Mouse (Mus musculus) right cerebral cortex, postnatal 36 days (tissue): Measurements from ENCODE around the gene Dnah14.

ENCODE experiments used
- DNase-seq, 2 experiments: peaks; one replicate each; pipeline ENCODE4 v3.0.0; 2022; ENCODE audit warnings: low spot score in 2 of 2, mixed read lengths in 1 of 2

Gene Dnah14

DNA sequence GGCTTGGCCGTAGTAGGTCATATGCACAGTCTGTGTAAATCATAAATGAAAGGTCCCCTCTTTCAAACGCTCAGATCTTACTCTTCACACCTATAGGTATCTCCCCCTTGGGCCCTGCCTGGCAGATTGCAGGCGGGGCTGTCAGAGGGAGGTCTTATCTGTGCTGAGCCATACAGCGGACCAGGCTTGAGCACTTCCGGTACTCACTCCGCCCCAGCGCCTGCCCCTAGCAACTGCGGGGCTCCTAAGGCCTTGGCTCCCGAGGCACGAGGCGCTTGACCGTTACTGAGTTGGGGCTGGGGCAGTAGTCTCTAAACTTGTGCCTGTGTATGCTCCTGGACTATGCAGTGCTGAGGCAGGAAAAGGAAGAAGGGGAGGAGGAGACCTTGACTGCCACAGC lies at the start of gene Dnah14:
TSS of gene Dnah14 (plus strand) at position 238 of the 400 bp plus-strand sequence.
- no peak for DNase-seq

DNA sequence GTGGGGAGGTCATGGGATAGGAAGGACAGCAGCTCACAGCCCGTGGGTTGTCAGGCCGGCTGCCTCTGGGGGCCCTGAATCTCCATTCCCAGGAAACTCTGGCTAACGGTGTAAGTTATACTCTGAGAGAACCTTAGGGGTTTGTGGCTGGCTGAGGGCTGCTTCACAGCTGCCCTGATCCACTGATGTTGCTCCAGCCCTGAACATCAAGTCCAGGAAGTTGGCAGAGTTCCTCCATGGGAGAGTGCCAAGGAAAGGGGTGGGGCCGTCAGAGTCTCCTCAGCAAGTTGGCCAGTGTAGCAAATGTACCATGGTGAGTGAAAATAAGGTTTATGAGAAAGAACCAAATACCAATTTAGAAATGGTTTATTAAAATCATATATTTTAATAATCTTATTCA lies 47.0 kb upstream of the Dnah14 start:
- DNase-seq = no peak

- DNase-seq = peak; percentile 53 to 75
These were observed 41.0 kb upstream of the Dnah14 start for GRCm38 (mm10) chr1:181535165-181535873.

DNA sequence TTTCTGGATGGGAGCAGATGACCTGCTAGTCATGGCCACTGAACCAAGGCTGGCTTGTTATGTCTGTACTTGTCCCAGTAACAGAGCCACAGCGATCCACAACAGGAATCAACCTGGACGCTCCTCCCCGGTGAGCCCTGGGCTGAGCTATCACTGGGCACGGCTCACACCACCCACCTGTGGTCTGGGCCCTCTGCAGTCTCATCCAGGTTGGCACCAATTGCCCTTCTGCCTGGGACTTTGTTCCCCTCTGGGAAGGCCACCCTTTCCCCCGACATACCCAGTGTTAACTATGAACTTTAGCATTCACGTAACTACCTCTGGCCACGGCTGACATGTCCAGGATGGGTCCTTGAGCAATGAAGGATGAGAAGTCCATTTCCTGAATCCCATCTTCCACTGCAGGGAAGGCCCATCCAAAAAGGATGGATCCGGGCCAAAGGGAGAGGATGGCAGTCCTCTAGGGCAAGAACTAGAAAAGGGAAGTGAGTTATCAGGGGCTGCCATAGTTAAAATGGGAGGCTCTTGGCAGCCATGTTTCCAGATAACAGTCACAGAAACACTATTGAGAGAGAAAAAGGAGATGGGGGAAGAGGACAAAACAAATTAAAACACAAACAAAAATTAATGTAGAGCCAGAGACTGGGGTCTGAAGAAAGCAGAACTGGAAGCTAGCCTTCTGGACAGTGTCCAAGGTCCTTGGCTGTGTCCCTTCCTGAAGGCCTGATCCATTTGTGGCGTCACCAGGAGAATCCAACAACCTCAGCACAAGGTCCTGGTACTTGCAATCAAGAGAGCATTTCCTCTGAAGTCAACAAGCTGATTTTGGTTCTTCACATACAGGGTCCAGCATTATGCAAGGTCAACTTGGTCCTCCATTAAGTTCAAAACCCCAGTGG lies 38.5 kb upstream of the Dnah14 start:
- no peak for DNase-seq

- no peak for DNase-seq
These were observed 36.3 kb upstream of the Dnah14 start for GRCm38 (mm10) chr1:181539846-181540769.

GRCm38 (mm10) chr1:181543711-181544383 lies 32.5 kb upstream of the Dnah14 start:
- no peak for DNase-seq

GRCm38 (mm10) chr1:181545044-181545772 lies 31.2 kb upstream of the Dnah14 start:
- DNase-seq = peak; percentile 42 to 59

DNA sequence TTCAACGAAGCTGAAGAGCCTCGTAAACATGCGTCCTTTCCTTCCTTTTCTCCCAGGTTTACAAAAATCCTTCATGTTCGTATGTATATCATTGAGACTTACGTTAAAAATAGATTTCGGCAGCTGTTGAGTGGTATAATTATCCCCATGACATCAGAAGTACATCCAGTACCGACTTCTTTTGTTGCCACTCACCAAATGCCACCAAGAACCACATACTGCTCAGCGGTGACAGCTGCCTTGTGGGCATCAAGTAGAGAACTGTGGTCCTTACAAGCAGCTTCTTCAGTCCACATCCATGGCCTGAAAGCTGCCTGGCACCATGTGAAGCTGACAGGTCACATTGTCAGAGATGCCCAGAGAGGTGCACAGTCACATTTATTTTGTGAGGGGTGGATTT lies 26.4 kb upstream of the Dnah14 start:
- DNase-seq = peak; percentile 26 to 41

DNA sequence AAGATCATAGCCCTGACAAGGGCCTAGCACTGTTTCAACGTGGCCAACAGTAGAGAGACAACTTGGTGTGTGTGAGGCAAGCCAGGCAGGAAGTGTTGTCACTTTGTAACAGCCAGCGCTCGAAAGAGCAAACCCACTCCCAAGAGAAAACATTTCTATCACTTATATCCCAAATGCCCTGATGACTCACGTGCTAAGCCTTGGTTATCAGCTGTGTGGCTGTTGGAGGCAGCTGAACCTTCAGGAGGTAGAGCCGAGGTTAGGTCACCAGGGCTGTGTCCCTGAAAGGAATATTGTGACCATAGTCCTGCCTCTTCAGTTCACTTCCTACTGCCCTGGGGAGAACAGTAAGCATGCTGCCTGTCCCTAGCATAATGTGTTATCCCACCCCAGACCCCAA lies 25.5 kb upstream of the Dnah14 start:
- no peak for DNase-seq

DNA sequence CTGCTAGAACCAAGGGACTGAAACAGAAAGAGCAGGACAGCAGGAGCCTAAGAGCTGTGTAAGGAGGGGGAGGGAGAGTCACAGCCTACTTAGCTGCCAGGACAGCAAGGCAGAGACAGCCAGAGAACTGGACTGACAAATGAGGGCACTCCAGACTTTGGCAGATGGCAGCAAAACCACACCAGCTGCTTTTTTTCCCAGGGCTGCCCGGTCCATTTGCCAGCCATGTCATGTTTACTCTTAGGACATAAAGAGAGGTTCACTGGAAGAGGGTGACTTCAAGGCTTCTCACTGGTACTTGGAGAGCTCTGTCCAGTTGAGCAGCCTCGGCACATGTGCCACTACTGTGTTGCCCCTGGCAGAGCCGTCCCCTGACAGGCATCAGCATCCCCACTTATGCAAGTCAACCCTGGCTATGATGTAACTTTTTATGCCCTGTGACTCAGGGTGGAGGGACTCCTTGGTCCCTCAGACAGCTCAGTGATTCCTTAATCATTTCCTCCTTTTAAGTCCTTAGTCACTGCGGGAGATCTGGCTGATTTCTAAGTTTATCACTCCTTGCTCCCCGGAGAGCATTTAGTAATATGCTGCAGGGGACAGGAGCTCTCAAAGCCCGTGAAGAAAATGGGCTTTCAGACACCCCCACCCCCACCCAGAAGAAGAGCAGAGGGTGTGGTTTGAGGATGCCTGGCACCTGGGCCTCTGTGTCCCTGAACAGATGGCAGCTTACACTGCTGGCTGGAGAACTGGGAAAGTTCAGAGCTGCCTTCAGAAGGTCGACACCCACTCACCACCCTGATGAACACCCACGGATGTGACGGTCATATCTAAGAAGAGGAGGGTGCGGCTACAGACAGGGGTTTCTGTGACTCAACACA lies 23.6 kb upstream of the Dnah14 start:
- peak; percentile 25 to 29 for DNase-seq

GRCm38 (mm10) chr1:181555475-181555874 lies 20.9 kb upstream of the Dnah14 start:
- no peak for DNase-seq

- DNase-seq = no peak
These were observed 16.7 kb upstream of the Dnah14 start for GRCm38 (mm10) chr1:181559655-181560054.

DNA sequence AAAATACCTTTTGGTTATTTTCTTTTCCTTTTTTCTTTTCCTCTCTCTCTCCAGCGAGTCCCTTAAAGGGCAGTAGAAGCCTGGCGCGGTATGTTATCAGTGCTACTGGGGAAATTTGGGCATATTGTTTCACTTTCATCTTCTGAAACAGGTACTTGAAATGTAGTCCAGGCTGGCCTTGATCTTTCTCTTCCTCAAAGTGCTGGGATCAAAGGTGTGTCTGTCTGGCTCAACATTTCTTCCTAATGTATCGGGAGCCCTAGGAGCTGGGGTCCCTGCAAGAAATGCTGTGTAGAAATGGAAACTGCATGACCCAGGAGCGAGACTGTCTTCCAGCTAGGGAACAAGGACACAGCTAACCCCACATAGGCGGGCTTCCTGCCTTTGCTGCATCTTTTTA lies 16.0 kb upstream of the Dnah14 start:
- no peak for DNase-seq

GRCm38 (mm10) chr1:181560896-181561767 lies 15.2 kb upstream of the Dnah14 start:
- no peak for DNase-seq

GRCm38 (mm10) chr1:181561768-181562444 lies 14.5 kb upstream of the Dnah14 start:
- no peak for DNase-seq

DNA sequence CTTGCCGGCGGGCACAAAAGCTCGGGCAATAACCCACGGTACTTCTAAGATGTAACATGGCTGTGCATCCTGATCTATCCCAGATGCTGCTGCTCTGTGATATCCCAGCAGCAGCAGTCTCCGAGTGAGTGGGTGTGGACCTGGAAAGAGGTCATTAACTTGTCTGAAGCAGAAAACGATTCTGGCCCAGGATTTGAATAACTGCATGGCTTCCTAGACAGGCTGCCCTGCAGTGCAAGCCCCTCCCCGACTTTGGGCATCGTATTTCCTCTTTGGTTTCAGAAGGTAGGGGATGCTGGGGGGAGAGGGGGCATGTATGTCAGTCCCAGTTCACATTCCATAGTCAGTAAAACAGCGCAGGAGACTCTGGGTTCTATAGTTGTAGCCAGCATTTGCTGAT lies 6.9 kb upstream of the Dnah14 start:
- DNase-seq = no peak

DNA sequence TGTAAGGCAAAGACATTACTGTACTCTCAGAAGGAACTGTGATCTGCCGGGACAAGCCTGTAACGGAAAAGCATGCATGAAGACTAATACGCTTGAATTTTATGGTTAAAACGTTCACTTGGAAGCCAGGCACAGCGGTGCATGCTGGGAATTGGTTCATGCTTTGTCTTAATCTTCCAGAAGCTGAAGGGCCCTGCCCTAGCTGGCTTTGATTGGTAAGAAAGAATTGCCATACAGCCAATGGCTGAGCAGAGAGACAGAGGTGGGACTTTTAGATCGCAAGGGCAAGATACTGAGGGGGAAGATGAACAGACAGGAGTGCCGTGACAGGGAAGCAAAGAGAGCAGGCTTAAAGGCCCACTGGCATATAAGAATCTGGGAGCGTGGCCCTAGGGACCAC lies 6.8 kb downstream of the Dnah14 start:
- DNase-seq = no peak

GRCm38 (mm10) chr1:181589116-181589515 lies 12.8 kb downstream of the Dnah14 start:
- DNase-seq = peak; percentile 2 to 7
